Mouse (Mus musculus) left cerebral cortex, adult 11 months (tissue): Measurements from ENCODE around the gene Smdt1.
"Not testable (repeated sequence)": the region's sequence is repeated elsewhere in the genome, so short reads cannot be mapped to it uniquely, and the experiment has no call there.

Experiments
- DNase-seq: peaks from one replicate; pipeline ENCODE4 v3.0.0; 2022; ENCODE audit warnings: low spot score

Gene Smdt1

DNA sequence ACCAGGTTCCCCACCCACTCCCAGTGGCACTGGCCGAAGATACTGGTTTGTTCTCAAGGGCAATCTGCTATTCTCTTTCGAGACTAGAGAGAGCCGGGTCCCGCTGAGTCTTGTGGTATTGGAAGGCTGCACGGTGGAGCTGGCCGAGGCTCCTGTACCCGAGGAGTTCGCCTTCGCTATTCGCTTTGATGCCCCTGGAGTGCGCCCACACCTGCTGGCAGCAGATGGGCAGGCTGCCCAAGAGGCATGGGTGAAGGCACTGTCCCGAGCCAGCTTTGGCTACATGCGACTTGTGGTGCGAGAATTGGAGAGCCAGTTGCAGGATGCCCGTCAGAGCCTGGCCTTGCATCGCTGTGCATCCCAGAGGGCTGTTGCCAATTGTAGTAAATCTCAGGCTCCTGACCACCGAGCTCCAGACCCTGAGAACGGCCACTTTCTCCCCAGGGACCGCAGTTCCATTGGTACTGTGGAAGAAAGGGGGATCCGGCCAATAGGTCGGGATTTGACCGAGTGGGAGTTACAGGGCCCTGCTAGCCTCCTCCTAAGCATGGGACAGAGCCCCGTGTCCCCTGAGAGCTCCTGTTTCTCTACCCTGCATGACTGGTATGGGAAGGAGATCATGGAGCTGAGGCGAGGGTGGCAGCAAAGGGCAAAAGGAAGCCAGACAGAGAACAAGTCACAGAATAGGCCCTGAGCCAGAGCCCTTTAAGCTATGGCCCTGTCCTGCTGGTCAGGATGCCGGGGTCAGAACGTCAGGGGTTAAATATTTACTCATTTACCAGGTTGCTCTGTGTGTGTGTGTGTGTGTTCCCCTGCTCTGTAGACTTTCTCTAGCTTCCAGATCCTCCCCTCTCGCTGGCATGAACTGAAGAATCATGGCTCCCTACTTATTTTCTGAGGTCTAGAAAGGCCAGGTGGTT is 4.9 kb downstream of the Smdt1 start:
- no peak for DNase-seq

DNA sequence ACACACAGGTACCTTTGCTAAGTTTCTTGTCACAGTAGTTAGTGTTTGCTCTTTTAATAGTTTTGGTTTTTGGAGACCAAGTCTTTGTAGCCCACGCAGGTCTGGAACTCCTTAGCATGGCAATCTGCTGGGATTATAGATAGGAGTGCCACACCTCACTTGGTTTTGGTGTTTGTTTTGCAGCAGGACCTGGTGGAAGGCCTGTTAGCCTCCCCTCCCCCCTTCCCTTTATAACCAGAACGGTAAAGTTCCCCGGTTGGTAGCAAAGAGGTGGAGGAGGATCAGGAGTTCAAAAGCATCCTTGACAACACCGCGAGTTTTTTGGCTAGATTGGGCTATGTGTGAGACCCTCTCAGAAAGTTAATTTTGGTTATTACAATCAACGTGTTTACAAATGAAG is 6.2 kb downstream of the Smdt1 start:
- DNase-seq, result no peak

DNA sequence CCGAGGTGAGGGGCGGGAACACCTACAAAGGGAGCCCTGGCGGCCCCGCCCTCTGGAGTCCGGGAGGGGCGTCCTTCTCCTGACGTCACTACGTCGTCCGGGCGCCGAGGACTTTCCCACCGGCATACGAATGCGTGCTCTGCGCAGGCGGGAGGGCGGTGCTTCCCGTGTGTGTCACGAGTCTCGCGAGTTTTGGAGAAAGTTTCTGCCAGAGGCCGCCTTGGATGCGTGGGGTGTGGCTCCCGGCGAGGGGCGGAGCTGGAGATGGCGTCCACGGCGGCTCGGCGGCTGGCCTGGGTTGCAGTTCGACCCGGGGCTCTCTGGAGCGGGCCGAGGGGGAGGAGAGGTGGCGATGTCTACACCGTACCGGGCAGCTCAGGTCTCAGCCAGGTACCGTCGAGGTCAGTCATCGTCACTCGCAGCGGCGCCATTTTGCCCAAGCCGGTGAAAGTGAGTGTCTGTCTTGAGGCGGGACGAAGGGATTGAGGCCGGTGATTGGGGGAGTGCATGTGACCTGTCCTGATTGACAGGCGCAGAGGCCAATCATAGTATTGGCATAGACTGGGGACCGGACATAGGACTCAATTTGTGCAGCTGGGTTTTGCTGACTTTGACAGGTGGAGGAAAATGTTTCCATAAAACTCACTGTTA is 7.2 kb downstream of the Smdt1 start:
- peak; percentile 97 for DNase-seq

DNA sequence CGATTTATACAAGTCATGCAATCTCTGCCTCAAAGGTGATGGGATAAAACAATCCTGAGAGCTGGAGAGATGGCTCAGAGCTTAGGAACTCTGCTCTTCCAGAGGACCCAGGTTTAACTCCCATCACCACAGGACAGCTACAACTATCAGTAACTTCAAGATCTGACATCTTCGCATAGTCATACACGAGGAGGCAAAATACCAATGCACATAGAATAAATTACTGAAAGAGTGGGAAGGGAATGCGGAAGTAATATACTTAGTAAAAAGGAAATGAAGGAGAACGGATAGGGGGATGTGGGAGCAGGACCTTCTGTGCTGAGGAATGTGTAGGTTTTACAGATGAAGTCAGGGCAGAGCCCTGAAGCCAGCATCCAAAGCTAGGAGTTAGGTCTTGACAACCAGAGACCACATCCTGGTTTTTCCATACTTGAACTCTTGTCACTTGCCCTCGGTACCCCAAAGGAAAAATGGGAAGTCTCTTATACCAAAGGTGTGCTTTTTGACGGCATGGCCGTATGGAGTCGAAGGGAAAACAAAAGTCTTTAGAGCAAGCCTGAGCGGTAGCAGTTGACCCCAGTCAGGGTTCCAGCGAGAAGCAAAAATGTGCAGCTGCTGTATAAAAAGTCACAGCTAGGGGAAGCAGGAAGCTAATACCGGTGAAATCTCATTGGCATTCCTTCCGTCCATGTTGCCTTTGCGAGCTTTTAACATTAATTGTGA is 8.0 kb downstream of the Smdt1 start:
- DNase-seq, result no peak

DNA sequence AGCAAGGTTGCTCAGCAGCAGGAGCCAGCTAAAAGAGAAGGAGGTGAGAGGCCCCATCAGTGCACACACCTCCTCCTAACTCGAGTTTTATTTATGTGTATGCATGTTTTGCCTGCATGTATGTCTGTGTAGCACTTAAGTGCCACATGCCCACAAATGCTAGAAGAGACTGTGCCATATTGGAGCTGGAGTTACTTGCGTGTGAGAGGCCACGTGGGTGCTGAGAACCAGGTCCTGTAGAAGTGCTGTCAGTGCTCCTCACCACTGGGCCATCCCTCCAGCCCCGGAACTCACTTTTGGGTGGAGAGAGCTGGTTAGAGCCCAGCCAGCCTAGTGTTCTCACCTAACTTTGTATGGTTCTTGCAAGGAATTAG is 8.5 kb downstream of the Smdt1 start:
- DNase-seq, result no peak

DNA sequence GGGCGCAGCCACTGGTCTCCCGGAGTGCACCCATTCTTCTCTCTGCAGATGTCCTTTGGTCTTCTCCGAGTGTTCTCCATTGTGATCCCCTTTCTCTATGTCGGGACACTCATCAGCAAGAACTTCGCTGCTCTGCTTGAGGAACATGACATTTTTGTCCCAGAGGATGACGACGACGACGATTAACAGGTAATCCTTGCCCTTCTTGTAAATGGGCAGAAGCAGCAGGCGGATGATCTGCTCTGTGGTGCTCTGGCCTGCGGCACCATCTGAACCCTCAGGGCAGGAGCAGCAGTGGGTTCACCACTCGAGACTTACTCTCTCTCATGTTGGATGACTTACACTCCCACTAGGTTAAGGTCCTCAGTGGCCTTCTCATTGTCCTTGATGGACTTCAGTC is 9.1 kb downstream of the Smdt1 start:
- no peak for DNase-seq

DNA sequence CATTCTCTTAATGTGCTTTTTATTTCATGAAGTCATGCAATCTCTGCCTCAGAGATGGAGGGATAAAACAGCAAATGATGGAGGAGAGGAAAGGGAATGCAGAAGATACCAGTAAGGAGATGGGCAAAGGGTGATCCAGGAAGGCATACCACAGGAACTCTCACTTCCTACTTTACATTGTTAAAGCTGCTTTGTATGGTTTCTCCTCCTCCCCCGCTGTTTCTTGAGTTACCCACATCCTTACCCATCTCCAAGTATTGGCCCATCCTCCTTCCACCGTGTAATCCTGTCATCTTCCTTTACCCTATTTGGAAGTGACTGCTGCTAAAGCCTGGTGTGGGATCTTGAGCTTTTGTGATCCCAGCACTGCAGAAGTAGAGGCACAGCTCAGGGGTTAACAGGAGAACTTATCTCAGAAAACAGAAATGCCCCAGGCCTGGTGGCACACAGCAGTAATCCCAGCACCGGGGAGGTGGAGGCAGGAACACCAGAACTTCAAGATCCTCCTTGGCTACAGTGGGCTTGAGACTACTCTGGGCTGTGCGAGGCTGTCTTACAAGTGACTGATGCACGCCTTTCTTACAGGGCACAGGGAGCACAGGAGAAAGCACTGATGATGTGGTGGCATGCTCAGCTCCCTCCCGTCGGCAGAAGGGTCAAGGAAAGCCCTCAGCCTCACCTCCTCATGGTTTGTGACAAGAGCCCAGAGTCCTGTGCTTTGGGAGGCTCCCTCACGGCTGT is 9.7 kb downstream of the Smdt1 start:
- no peak for DNase-seq

DNA sequence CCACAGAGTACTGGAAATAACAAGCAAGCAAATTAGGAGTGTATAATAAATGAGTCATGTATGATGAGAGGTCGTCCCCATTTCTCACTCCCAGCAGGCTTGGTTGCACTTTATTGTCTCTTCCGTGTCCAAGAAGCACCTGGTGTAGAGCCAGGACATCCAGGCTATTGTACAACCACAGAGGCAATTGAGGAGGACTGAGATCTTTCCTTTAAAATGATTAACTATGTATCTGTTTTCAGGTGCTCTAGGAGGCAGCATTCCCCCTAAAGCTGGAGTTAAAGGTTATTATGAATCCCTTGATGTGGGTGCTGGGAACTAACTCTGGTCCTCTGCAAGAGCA is 10.2 kb downstream of the Smdt1 start:
- DNase-seq, result no peak

DNA sequence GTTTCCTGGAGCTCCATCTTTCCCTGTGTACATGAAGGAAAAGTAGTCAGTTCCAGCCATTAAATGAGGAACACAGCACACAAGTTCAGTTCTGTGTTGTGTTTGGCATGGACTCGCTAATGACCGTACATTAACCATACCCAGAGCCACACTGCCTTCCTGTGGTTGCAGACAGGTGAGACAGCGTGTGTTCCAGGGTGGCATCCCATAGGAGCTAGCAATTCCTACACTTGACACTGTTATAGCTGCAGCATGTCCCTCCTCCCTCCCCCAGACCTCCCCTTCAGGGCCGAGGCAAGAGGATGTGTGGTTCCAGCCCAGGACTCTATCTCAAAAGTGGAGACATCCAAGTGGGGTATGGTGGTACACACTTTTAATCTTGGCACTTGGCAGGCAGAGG is 11.6 kb downstream of the Smdt1 start:
- no peak for DNase-seq

DNA sequence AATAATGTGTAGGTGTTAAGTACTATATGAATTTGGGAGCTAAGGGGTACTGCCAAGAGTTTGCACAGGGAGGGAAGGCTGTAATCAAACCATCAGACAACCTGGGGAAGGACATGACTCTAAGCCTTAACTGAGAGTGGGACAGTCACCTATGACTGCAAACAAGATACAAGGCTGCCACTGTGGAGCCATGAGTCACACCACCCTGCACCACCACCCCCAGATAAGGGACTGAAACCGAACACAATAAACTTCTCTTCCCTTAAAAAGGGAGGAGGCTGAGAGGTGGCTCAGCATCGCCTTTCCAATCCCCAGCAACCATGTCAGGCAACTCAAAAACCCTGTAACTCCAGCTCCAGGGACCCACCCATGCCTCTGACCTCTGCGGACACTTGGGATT is 12.7 kb downstream of the Smdt1 start:
- no peak for DNase-seq

DNA sequence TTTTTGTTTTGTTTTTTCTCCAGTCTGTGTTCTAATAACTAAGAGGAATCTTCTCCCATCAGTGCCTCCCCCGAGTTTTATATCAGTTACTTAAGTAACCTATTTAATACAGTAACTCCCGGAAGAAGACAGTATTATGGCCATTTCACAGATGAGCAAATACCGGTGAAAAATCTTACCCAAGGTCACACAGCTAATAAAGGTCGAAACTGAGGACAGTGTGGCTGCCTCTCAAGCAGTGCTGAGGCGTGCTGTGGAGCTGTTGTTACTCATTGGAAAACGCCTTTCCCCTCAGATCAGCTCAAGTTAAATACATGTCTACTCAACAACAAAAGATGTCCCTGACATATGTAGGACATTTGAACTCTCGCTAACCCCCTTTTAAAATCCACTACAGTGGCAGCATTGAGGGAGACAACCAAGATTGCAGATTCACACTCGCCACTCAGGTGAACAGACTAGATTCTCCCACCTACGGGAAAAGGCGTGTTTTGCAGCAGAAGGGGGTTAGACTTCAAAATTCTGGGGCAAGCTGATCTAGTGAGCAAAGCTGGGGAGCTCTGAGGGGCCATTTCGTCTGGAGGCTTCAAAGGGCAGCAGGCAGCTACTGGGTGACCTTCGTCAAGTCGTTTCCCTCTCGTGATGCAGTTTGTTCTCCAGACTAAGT is 14.5 kb downstream of the Smdt1 start:
- no peak for DNase-seq

DNA sequence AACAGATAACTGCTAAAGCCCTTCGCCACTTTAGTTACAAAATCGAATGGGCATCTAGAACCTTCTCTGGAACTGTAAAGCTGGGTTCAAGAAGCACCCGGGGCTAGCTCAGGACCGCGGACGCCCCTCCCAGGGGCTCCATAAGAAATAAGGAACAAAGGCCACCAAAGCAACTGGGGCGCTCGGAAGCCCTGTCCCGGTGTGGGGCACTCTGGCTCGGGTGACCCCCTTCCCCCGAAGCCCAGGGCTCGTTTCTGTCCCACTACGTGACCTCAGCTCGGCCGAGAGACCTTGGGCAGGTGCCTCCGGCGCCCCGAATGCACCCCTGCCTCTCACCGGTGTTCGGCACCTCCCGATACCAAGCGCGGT is 15.0 kb downstream of the Smdt1 start:
- DNase-seq, result no peak

DNA sequence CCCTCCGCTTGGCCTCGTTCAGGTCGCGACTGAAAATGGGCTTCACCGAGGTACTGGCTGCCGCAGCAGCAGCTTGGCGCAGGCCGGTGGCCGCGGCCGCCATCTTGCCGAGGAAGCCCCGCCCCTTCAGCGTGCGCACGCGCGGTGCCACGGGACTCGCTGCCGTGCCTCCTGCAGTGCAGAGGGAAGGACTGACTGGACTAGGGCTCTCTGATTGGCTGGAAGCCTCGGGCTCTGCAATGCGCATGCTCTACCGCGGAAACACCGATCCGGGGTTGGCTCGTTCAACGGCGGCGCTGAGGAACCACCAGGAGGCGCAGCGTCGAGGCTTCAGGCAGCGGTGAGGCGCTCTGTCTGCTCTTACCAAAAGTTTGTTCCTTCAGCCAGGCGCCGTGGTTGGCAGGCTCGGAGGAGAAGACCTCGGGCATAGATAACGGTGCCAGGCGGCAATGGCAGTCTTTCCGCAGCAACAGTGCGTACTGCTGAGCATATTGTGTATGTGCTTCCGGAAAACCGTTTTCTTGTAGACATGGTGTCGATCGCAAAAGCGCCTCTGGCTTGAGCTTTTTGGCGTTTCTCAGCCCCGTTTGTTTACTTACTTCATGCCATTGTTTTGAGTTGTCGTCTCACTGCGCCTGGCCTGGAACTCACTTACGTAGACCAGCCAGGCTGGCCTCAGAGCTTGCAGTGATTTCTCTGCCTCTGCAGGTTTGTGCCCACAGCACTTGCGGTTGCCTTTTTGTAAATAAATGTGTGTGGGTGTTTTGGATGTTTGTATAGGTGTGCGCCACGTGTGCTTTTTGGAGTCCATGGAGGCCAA is 15.6 kb downstream of the Smdt1 start, which contains the start of gene Ndufa6:
TSS of gene Ndufa6 (minus strand) at position 197 of the 820 bp plus-strand sequence.
- peak; percentile 95 for DNase-seq

DNA sequence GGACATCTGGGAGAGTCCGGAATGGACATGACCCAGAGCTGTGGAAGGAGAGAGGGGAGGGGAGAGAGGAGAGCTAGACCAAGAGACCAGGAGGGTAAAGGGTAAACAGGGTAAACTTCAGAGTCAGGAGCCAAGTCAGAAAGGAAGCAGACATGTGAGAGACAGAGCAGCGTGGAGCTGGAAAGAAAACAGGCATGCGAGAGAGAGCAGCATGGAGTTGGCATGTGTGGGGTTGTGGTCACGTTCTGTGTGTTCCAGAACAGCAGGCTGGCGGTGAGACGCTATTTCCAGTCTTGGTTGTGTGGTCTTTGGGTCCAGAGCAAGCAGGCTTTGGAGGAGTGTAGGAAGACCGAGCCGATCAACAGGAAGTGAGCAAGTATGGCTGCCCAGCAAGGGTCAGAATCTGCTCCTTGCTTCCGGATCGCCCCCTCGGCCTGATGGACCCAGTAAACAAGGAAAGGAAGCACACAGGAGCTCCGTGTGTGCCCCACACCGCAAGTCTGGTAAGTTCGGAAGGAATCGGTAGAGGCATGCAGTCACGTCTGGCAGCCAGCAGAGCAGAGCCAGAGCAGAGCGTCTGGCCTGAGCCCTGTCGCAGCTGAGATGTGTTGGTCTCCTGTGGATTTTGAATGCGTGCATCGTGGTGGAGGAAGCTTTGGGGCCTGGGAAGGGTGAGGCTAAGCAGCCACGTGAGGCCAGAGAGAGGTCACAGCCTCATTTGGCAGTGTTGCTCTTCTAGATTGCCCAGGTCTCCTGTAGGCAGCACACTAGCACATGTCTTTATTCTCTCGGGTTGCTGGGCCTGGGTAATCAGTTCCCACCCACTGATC is 19.9 kb downstream of the Smdt1 start:
- no peak for DNase-seq

DNA sequence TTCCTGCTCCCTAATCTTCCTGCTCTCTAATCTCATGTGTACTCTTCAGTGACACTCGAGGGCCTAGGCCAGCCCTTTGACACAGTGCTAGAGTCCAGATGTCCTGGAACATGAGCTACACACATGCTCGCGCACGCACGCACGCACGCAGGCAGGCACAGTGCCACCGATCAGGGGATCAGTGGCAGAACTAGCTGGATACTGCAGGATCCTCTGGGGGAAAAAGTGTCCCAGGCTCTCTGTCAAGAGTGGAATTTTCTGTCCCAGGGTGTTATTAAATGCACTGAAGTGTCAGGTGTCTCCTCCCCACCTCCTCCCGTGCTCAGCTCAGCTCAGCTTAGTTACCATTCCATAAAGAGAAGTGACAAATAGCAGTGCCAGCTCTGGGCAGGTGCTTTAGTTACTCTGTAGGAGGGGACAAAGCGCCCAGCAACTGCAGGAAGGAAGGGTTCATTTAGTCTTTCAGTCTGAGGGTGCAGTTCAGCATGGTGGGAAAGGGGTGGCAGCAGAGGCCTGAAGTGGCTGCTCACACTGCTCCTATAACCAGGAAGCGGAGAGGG is 22.8 kb downstream of the Smdt1 start:
- DNase-seq, result no peak

DNA sequence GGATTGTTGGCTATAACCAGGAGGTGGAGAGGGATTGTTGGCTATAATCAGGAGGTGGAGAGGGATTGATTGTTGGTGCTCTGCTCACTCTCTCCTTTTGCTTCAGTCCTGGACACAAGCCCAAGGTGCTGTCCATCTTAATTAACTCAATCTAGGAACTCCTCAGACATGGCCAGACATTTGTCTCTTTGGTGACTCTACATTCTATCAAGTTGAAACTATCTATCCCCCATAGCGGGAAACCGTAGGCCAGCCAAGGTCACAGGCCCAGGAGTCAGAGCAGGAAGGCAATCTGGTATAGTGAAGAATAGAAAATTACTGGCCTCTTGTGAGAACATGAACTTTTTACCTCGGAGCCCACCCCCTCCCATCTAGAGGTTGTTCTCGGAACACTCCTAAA is 23.5 kb downstream of the Smdt1 start:
- DNase-seq, result no peak

DNA sequence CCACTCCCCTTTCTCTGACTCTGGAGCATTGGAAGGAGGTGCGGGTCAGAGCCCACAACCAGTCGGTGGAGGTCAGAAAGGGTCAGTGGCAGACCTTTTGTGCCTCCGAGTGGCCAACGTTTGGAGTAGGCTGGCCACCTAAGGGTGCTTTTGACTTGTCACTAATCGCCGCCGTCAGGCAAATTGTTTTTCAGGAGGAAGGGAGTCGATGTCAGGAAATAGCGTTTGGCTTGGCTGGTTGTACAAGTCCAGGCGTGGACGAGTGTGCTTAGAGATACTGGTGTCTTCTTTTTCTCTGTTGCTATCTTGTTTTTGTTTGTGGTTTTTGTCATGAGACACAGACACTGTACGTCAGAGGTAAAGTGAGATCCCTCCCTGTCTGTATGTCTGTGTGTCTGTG is 25.0 kb downstream of the Smdt1 start:
- not testable (repeated sequence) for DNase-seq

DNA sequence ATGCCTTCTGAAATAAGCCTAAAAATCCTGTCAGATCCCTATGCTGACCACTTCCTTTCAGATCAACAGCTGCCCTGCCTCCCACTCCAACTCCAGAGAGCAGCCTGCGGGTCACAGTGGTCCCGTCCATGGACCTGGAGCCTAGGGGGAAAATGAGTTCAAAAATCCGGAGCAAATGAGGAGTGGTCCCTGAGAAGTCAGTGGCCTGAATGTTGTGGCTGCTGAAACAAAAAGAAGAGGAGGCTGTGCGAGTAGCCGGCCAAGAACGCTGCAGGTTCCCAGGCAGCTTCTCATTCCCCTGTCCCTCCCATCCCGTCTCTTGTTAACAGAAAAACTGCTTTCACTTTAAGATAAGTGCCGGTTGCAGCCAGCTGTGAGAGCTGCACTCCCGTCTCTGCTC is 25.8 kb downstream of the Smdt1 start:
- DNase-seq, result not testable (repeated sequence)

DNA sequence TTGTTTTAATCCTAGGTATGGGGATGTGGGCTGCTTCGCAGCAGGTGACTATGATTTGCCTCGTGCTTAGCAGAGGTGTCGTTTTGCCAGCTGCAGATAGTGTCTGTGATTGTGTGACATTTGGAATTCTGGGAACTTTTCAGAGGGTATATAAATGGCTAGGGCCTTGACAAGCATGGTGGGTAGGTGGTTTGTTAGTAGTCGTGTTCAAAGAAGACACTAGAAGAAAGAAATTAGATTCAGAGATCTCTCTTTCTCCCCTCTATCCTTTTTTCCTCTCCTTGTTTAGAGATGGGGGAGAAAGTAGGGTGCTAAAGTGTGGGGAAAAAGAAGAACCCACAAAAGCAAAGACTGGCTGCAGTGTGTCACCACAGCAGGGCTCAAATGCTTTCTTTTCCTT is 29.4 kb downstream of the Smdt1 start:
- no peak for DNase-seq

DNA sequence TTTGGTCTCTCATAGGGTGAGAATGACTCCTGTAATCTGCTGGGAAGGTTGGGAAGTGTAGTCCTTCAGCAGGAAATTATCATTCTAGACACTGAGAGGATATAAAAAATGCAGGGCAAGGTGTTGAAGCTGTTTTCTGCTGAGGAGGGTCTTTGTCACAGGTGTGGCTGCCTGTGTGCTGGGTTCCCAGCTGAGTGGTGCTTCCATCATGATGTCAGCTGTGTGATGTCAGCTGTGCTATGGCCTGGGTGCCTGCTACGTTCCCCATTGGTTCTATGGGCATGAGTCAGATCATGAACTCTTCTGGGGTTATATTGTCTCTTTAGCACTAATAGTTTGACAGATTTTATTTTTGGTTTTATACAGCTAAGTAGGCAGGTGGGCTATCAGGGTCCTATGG is 30.1 kb downstream of the Smdt1 start:
- DNase-seq, result no peak
